Mouse (Mus musculus): ENCODE data around the gene Olfr599.
"Not testable (repeated sequence)": the region's sequence is repeated elsewhere in the genome, so short reads cannot be mapped to it uniquely, and the experiment has no call there.

Olfr599 gene

GRCm38 (mm10) chr7:103335617-103336016 lies at the start of gene Olfr599:
TSS of gene Olfr599 (plus strand) at chr7:103335917.
- no peak for DNase-seq

DNA sequence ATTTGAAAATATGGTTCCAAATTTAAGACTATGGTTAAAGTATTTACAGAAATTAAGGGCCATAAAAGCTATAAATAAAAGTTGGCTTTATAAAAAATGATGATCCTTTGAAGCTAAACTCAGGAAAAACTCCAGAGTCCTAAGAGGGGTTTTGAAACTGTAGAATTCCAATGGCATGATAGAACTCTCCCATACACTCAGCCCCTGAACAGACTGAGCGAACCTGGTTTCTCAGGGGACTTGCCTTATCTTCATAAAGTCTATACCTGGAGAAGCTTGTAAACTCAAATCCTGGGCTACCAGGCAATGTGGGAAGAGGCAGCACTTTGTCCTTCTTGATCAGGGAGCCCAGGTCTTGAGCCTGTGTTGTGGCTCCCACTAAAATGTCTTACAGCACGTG lies 30.4 kb upstream of the Olfr599 start, which contains the start of gene Olfr596:
Gene Olfr596 (plus strand): TSS at position 301 of the 400 bp plus-strand sequence.
- not testable (repeated sequence) for DNase-seq

GRCm38 (mm10) chr7:103316015-103316414 lies 19.7 kb upstream of the Olfr599 start, which contains the start of gene Olfr597:
TSS of gene Olfr597 (plus strand) at chr7:103316315.
- DNase-seq, result not testable (repeated sequence)

GRCm38 (mm10) chr7:103323268-103323667 lies 12.4 kb upstream of the Olfr599 start, which contains the start of gene Olfr598:
TSS of gene Olfr598 (plus strand) at chr7:103323568.
- DNase-seq, result no peak

GRCm38 (mm10) chr7:103349569-103349968 lies 13.9 kb downstream of the Olfr599 start, which contains the start of gene Olfr600:
TSS of gene Olfr600 (minus strand) at chr7:103349669.
- no peak for DNase-seq

DNA sequence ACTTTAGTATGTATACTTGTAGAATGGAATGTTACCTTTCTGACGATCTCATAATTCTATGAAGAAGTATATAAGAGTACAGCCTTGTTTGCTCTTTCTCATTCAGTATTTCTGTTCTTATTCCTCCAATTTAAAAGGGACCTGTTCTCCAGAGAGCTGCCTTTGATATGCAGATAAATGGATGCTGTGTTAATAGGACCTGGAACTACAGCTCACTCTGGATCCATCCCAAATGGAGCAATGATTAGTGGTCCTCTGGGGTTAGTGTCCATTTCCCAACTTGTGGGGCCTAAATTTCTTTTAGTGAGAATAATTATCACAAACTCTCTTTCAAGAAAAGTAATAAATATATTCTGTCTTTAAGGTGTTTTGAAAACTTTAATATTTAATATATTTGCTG lies 26.8 kb downstream of the Olfr599 start, which contains the start of gene Olfr601:
Gene Olfr601 (minus strand): TSS at position 101 of the 400 bp plus-strand sequence.
- no peak for DNase-seq

DNA sequence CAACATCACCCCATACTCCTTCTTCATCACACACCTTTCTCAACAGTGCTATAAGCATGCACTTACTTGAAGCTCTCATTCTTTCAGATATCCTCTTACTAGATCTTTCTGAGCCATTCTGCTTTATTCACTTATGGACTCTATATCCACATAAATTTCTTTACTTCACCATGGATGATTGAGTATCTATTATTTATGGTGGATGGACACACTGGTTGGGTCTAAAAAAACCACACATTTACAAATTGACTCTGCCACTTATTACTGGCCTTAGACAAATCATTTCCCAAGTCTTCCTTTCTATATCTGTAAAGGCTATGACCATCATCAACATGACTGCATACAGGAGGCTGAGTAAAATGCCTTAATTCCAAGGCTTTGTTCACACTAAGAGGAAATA lies 50.4 kb downstream of the Olfr599 start, which contains the start of gene Olfr603:
Gene Olfr603 (minus strand): TSS at position 101 of the 400 bp plus-strand sequence.
- no peak for DNase-seq

Data from cerebellum, postnatal 36 days (tissue).